Comparison of ENCODE assay signal across 13 mouse cellular contexts in genomic region chr10:44044727-44045126, GRCm38 (mm10).
DNase-seq lines count a peak whose midpoint lies in the region; ATAC-seq and TF ChIP-seq lines count a peak whose summit lies in the region.
"Had no signal": no experiment of that assay in that cellular context is flagged by ENCODE, and none has a peak within 500 bp of the region (broad histone marks: within the 10 kb centered on the region; RNA-seq: fewer than 3 reads in every experiment).

No protein-coding gene starts in this region.

- no peaks in the 10 kb centered on the region for H3K4me1 ChIP-seq in forebrain, postnatal 0 days (ENCODE audit: insufficient read depth)
- H3K4me1 ChIP-seq in forebrain, embryonic 16.5 days (replicated peaks; ENCODE audit: control insufficient read depth, insufficient read depth, low read length): no peaks in the 10 kb centered on the region
- no peaks in the 10 kb centered on the region for H3K4me1 ChIP-seq in liver, adult 2 months (ENCODE audit: control insufficient read depth, insufficient read depth, low read length)
- no peaks in the 10 kb centered on the region for H3K4me1 ChIP-seq in liver, embryonic 12.5 days
- no peaks in the 10 kb centered on the region for H3K4me1 ChIP-seq in bone marrow, adult 2 months (ENCODE audit: control insufficient read depth, insufficient read depth, low read length)
- H3K4me1 ChIP-seq: midbrain, embryonic 15.5 days; neural tube, embryonic 13.5 days had no signal

- no peaks in the 10 kb centered on the region for H3K9me3 ChIP-seq in forebrain, postnatal 0 days (ENCODE audit: low read length)
- H3K9me3 ChIP-seq in forebrain, embryonic 16.5 days (ENCODE audit: control insufficient read depth, low read length): no peaks in the 10 kb centered on the region
- no peaks in the 10 kb centered on the region for H3K9me3 ChIP-seq in liver, embryonic 12.5 days (replicated peaks)
- H3K9me3 ChIP-seq: midbrain, embryonic 15.5 days; neural tube, embryonic 13.5 days had no signal

- no peak for TF ChIP-seq POLR2A in liver, adult 2 months (IDR thresholded peaks at IDR 0.05; ENCODE audit: extremely low read depth, insufficient read depth, low read length)
- no peak for TF ChIP-seq POLR2A in bone marrow, adult 2 months (IDR thresholded peaks at IDR 0.05; ENCODE audit: borderline replicate concordance, control insufficient read depth, low read depth, low read length)

- no peak for DNase-seq in forebrain, postnatal 0 days
- no peak for DNase-seq in liver, adult 2 months (ENCODE audit: extremely low read depth, low read depth, low spot score)
- DNase-seq in 3T3-L1 (ENCODE audit: low read depth, low spot score): peak; percentile 31
- no peak for DNase-seq in cerebellum, postnatal 4 days (ENCODE audit: low spot score in 2 of 2)
- no peak for DNase-seq in layer of hippocampus, adult 8-10 months (ENCODE audit: low spot score in 2 of 2)
- DNase-seq: adrenal gland, adult 2 months; layer of hippocampus, adult 9-11 months; left cerebral cortex, postnatal 4 days had no signal

- TF ChIP-seq CTCF in forebrain, postnatal 0 days (IDR thresholded peaks at IDR 0.05; ENCODE audit: low read depth): 0 out of 2 replicates have a peak, but pooled peaks have one; percentile 7
- peak; percentile 70 for TF ChIP-seq CTCF in liver, adult 2 months (IDR thresholded peaks at IDR 0.05; ENCODE audit: low read depth, low read length)
- TF ChIP-seq CTCF in bone marrow, adult 2 months (IDR thresholded peaks at IDR 0.05; ENCODE audit: control insufficient read depth, insufficient read depth, low read length): peak; percentile 50

- H3K36me3 ChIP-seq in forebrain, postnatal 0 days (ENCODE audit: insufficient read depth): no peaks in the 10 kb centered on the region
- H3K36me3 ChIP-seq in forebrain, embryonic 16.5 days (ENCODE audit: control insufficient read depth, insufficient read depth): no peaks in the 10 kb centered on the region
- H3K36me3 ChIP-seq in liver, adult 2 months (ENCODE audit: control insufficient read depth, insufficient read depth, low read length): no peaks in the 10 kb centered on the region
- H3K36me3 ChIP-seq in liver, embryonic 12.5 days: no peaks in the 10 kb centered on the region
- H3K36me3 ChIP-seq: midbrain, embryonic 15.5 days; neural tube, embryonic 13.5 days had no signal

- H3K4me2 ChIP-seq in forebrain, postnatal 0 days (ENCODE audit: low read depth): no peak overlapping the region
- H3K4me2 ChIP-seq in forebrain, embryonic 16.5 days (ENCODE audit: low read length): no peak overlapping the region
- H3K4me2 ChIP-seq in liver, embryonic 12.5 days: no peak overlapping the region
- H3K4me2 ChIP-seq: midbrain, embryonic 15.5 days; neural tube, embryonic 13.5 days had no signal

- no peak for ATAC-seq in forebrain, postnatal 0 days
- ATAC-seq in forebrain, embryonic 16.5 days: no peak
- ATAC-seq in liver, embryonic 12.5 days: no peak
- ATAC-seq: midbrain, embryonic 15.5 days had no signal

- H3K27me3 ChIP-seq in forebrain, postnatal 0 days (ENCODE audit: insufficient read depth, low read length): no peaks in the 10 kb centered on the region
- no peaks in the 10 kb centered on the region for H3K27me3 ChIP-seq in forebrain, embryonic 16.5 days (replicated peaks; ENCODE audit: control insufficient read depth, insufficient read depth, low read length)
- no peaks in the 10 kb centered on the region for H3K27me3 ChIP-seq in liver, adult 2 months (ENCODE audit: control insufficient read depth, insufficient read depth, low read length)
- no peaks in the 10 kb centered on the region for H3K27me3 ChIP-seq in liver, embryonic 12.5 days (replicated peaks)
- H3K27me3 ChIP-seq: midbrain, embryonic 15.5 days; neural tube, embryonic 13.5 days had no signal

- H3K27ac ChIP-seq in forebrain, postnatal 0 days (ENCODE audit: low read depth, low read length): no peak overlapping the region
- H3K27ac ChIP-seq in forebrain, embryonic 16.5 days (ENCODE audit: low read length): no peak overlapping the region
- no peak overlapping the region for H3K27ac ChIP-seq in liver, adult 2 months (replicated peaks; ENCODE audit: insufficient read depth, low read depth, low read length)
- H3K27ac ChIP-seq in liver, embryonic 12.5 days: no peak overlapping the region
- H3K27ac ChIP-seq in bone marrow, adult 2 months (ENCODE audit: control insufficient read depth, insufficient read depth, low read depth, low read length, poor library complexity): no peak overlapping the region
- H3K27ac ChIP-seq: midbrain, embryonic 15.5 days; neural tube, embryonic 13.5 days had no signal

- 71% methylated on average over 4 of the region's 4 CpGs for WGBS in forebrain, postnatal 0 days
- 79% methylated on average over 4 of the region's 4 CpGs for WGBS in forebrain, embryonic 16.5 days
- 64% methylated on average over 4 of the region's 4 CpGs for WGBS in liver, adult 2 months
- 55% methylated on average over 4 of the region's 4 CpGs for WGBS in liver, embryonic 12.5 days (ENCODE audit: insufficient replicate concordance)
- 55% methylated on average over 4 of the region's 4 CpGs for WGBS in bone marrow, adult 2 months

- H3K9ac ChIP-seq in forebrain, postnatal 0 days: no peak overlapping the region
- no peak overlapping the region for H3K9ac ChIP-seq in forebrain, embryonic 16.5 days (replicated peaks; ENCODE audit: low read depth, low read length)
- no peak overlapping the region for H3K9ac ChIP-seq in liver, adult 2 months (ENCODE audit: low read depth, low read length)
- H3K9ac ChIP-seq in liver, embryonic 12.5 days: no peak overlapping the region
- H3K9ac ChIP-seq: midbrain, embryonic 15.5 days; neural tube, embryonic 13.5 days had no signal

- H3K79me2 ChIP-seq in liver, adult 2 months (ENCODE audit: control insufficient read depth, insufficient read depth, low read length): no peaks in the 10 kb centered on the region

- H3K4me3 ChIP-seq in forebrain, postnatal 0 days (ENCODE audit: low read depth, low read length): no peak overlapping the region
- no peak overlapping the region for H3K4me3 ChIP-seq in forebrain, embryonic 16.5 days (replicated peaks; ENCODE audit: low read length)
- no peak overlapping the region for H3K4me3 ChIP-seq in liver, adult 2 months (ENCODE audit: insufficient read depth, low read depth, low read length)
- H3K4me3 ChIP-seq in liver, embryonic 12.5 days: no peak overlapping the region
- no peak overlapping the region for H3K4me3 ChIP-seq in bone marrow, adult 2 months (replicated peaks; ENCODE audit: control insufficient read depth, low read depth, low read length)
- H3K4me3 ChIP-seq: midbrain, embryonic 15.5 days; neural tube, embryonic 13.5 days had no signal

Comparison
In these comparisons a context has a peak if more than half of its experiments do, and no peak if none do; other contexts are left out.
1. CTCF ChIP-seq: peak in every context shown above with its lines; median percentile 70 in liver, adult 2 months; 50 in bone marrow, adult 2 months; 7 in forebrain, postnatal 0 days.